Mouse (Mus musculus): ENCODE data around the gene Msh2. TPM values are rescaled to one million over a fixed set of nuclear protein-coding genes. Genes with fewer than 3 reads are reported as not detected.
"Not testable (repeated sequence)": the region's sequence is repeated elsewhere in the genome, so short reads cannot be mapped to it uniquely, and the experiment has no call there.

Msh2 gene
- polyA plus RNA-seq, 1 experiment from 2014 or later: 49.0 TPM

DNA sequence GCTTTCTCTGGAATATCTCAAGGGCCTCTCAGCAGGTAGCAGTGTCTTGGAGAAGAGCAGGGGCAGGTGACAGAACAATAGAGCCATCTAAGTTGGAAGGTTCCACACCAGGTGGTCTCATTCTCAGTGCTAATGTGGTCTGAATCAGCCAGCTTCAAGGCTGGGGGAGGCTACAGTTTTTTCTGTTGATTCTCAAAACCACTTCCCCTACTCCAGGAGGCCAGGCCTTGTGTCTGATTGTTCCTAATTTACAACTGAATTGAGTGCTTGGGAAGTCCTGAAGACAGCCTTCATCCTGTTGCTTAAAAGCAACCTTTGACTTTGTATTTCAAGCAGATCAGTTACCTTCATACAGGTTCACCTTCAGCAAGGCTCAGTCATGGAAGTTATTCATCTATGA, 7.9 kb upstream of the Msh2 start:
- H3K4me2 ChIP-seq: no peak overlapping the region
- H3K9me3 ChIP-seq (replicated peaks): peaks cover 6% of the 10 kb centered on the region; the same call in 1 of the 2 replicates
- no peaks in the 10 kb centered on the region for H3K27me3 ChIP-seq (replicated peaks)
- H3K4me1 ChIP-seq (replicated peaks): no peaks in the 10 kb centered on the region
- H3K27ac ChIP-seq (ENCODE audit: poor library complexity, severe bottlenecking): no peak overlapping the region
- H3K9ac ChIP-seq: no peak overlapping the region
- H3K36me3 ChIP-seq: no peaks in the 10 kb centered on the region
- H3K4me3 ChIP-seq: no peak overlapping the region
- no peak for ATAC-seq (ENCODE audit: insufficient number of reproducible peaks, low FRiP score)

DNA sequence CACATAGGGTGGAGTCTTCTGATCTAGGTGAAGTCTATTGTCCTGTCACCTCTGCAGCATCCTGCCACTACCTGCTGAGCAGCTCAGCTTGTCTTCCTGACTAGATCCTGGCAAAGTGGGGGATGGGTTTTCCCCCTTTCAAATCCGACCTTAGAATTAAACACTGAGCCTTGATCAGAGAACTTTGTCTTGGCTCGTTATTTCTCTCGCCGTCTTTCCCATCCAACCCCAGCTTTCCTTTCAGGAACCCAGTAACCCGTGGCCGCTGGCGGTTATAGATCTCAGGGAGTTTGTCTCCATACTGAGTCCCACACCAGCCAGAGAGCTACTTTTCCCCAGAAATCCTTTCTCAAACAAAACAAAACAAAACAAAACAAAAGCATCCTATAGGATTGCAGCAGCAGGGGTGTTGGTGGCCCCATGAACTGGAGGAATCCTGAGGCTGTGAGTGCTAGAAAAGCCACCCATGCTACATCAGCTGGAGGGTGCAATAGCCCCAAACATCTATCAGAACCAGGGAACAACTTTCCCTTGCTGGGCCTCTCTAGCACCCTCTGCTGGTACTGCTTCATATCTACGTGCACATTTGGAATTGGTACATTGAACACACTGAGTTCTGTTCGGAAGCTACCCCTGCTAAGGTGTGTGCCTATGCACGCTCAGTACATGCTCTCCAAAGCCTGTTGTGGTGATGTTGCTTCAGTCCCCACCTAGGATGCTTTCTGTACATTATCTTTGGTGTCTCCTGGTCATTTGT, 6.9 kb upstream of the Msh2 start:
- no peak overlapping the region for H3K27ac ChIP-seq (ENCODE audit: poor library complexity, severe bottlenecking)
- H3K36me3 ChIP-seq: no peaks in the 10 kb centered on the region
- no peak overlapping the region for H3K4me3 ChIP-seq
- H3K9ac ChIP-seq: no peak overlapping the region
- no peaks in the 10 kb centered on the region for H3K4me1 ChIP-seq (replicated peaks)
- H3K27me3 ChIP-seq (replicated peaks): no peaks in the 10 kb centered on the region
- peaks cover 6% of the 10 kb centered on the region; the same call in 1 of the 2 replicates for H3K9me3 ChIP-seq (replicated peaks)
- no peak overlapping the region for H3K4me2 ChIP-seq
- ATAC-seq (ENCODE audit: insufficient number of reproducible peaks, low FRiP score): no peak
- WGBS: 76% methylated on average over 10 of the region's 10 CpGs

DNA sequence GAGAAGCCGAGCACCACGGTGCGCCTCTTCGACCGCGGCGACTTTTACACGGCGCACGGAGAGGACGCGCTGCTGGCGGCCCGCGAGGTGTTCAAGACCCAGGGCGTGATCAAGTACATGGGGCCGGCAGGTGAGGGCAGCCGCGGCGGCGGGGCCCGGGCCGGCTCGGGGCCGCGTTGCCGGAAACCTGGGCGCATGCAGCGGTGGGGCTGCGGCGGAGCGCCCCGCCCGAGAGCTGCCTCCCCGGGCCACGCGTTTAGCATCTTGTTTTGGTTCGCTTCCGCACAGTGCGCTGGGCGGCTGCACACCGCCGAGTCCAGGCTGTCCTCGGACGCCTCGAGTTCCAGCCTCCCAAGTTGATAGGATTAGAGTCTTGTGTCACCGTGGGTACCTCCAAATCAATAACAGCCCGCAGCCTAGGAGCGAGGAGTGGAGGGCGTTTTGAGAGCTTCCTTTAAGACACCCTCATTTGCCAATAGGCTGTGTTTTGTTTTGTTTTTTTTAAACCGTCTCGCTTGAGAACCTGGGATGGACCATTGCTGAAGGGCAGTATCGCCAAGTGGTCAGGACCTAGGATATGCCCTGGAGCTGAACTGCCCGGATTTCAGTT, 652 bp downstream of the Msh2 start:
- Histone ChIP-seq H3K9me3 (replicated peaks) (0 out of 2 replicates have a peak, but pooled peaks cover 3% of the 10 kb centered on the region), H3K9ac (peak overlapping the region; percentile 82), H3K36me3 (peaks cover 2% of the 10 kb centered on the region; the same call in 1 of the 2 replicates), H3K4me2 (peak overlapping the region; percentile 95), H3K27me3 (replicated peaks) (no peaks in the 10 kb centered on the region), H3K4me3 (peak overlapping the region; percentile 72), H3K27ac (ENCODE audit: poor library complexity, severe bottlenecking) (peak overlapping the region; percentile 61), H3K4me1 (replicated peaks) (peaks cover 3% of the 10 kb centered on the region; the same call in 1 of the 2 replicates)
- under 1% methylated on average over 54 of the region's 54 CpGs for WGBS
- peak; percentile 69 for ATAC-seq (ENCODE audit: insufficient number of reproducible peaks, low FRiP score)

DNA sequence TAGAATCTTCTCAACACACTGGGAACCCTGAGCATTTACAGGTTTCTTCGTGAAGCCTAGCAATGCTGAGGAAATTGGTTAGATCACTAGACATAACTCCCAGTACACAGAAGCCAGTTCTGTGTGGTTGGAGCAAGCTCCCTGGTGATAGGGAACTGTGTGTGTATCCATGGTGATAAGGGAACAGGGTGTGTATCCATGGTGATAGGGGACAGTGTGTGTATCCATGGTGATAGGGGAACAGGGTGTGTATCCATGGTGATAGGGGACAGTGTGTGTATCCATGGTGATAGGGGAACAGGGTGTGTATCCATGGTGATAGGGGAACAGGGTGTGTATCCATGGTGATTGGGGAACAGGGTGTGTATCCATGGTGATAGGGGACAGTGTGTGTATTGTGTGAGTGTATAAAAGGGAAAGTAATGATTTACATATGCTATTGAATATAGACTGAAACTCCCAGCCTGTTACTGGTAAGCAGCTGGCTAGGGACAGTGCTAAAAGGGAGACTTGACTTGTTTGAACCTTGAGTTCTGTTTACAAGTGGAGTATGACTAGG, 4.9 kb downstream of the Msh2 start:
- H3K27ac ChIP-seq (ENCODE audit: poor library complexity, severe bottlenecking); ATAC-seq (ENCODE audit: insufficient number of reproducible peaks, low FRiP score); H3K9ac ChIP-seq; H3K27me3 ChIP-seq (replicated peaks); H3K9me3 ChIP-seq (replicated peaks); H3K4me3 ChIP-seq; H3K4me1 ChIP-seq (replicated peaks); H3K4me2 ChIP-seq: not testable (repeated sequence)
- 91% methylated on average over 1 of the region's 1 CpGs for WGBS
- peaks cover 28% of the 10 kb centered on the region for H3K36me3 ChIP-seq

DNA sequence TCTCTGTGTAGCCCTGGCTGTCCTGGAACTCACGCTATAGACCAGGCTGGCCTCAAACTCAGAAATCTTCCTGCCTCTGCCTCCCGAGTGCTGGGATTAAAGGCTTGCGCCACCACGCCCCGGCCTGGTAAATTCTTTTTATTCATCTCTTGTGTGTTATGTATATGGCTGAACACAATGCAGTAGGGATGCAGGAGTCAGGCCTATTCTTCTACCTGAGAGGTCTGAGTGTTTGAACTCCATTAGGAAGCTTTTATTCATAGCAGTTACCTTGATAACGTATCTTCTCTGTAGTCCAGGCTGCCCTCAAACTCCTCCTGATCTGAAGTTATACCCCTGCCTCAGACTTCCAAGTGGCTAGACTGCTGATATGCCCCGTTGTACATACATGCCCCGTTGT, 5.5 kb downstream of the Msh2 start:
- peaks cover 34% of the 10 kb centered on the region for H3K36me3 ChIP-seq
- H3K4me1 ChIP-seq (replicated peaks): peaks cover 3% of the 10 kb centered on the region; the same call in 1 of the 2 replicates
- no peak overlapping the region for H3K4me2 ChIP-seq
- no peak for ATAC-seq (ENCODE audit: insufficient number of reproducible peaks, low FRiP score)
- H3K27me3 ChIP-seq (replicated peaks): no peaks in the 10 kb centered on the region
- 0 out of 2 replicates have a peak, but pooled peaks cover 3% of the 10 kb centered on the region for H3K9me3 ChIP-seq (replicated peaks)
- no peak overlapping the region for H3K9ac ChIP-seq
- 92% methylated on average over 8 of the region's 8 CpGs for WGBS
- H3K4me3 ChIP-seq: no peak overlapping the region
- no peak overlapping the region for H3K27ac ChIP-seq (ENCODE audit: poor library complexity, severe bottlenecking)

DNA sequence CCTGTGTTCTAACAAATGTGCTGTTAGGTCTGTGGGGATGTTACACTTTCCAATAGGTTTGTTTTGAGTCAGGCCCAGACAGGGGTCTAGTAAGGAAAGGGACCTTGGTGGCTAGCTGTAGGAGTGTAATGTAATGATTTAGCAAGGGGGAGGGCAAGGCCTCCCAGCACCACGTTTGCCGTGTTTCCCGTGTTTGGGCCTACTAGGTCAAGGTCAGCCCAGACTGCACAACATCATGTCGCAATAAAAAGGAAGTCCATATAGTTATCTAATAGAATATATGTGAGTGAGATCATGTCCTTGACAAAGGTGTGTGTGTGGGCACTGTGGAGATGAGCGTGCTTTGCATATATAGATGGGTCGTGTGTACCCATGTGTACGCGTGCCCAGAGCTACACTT, 17.1 kb downstream of the Msh2 start:
- Histone ChIP-seq H3K27me3 (replicated peaks) (no peaks in the 10 kb centered on the region), H3K4me2 (no peak overlapping the region), H3K9ac (no peak overlapping the region), H3K36me3 (peaks cover 62% of the 10 kb centered on the region), H3K9me3 (replicated peaks) (no peaks in the 10 kb centered on the region), H3K4me1 (replicated peaks) (no peaks in the 10 kb centered on the region), H3K4me3 (no peak overlapping the region), H3K27ac (ENCODE audit: poor library complexity, severe bottlenecking) (no peak overlapping the region)
- ATAC-seq (ENCODE audit: insufficient number of reproducible peaks, low FRiP score): no peak
- 93% methylated on average over 8 of the region's 8 CpGs for WGBS

DNA sequence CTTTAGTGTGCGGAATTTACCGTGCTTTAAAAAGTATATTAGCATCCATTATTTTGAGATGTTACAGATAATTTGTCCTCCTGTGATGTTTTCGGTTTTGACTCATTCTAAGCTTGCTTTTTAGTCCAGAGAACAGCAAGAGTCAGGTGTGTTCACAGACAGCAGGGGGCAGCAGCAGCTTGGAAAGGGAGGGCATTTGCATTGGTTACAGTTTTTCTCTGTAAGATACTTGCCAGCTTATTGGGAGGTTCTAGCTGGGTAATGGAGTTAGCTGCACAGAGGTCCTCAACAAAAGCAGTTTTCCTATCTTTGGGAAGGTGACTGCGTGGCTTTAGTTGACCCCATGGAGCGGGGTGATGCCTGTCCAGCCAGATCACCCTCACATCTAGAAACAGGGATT, 19.8 kb downstream of the Msh2 start:
- H3K9me3 ChIP-seq (replicated peaks): no peaks in the 10 kb centered on the region
- peaks cover 56% of the 10 kb centered on the region for H3K36me3 ChIP-seq
- 87% methylated on average over 5 of the region's 5 CpGs for WGBS
- no peak overlapping the region for H3K27ac ChIP-seq (ENCODE audit: poor library complexity, severe bottlenecking)
- no peak overlapping the region for H3K9ac ChIP-seq
- no peaks in the 10 kb centered on the region for H3K27me3 ChIP-seq (replicated peaks)
- no peak overlapping the region for H3K4me2 ChIP-seq
- no peaks in the 10 kb centered on the region for H3K4me1 ChIP-seq (replicated peaks)
- ATAC-seq (ENCODE audit: insufficient number of reproducible peaks, low FRiP score): no peak
- H3K4me3 ChIP-seq: no peak overlapping the region

DNA sequence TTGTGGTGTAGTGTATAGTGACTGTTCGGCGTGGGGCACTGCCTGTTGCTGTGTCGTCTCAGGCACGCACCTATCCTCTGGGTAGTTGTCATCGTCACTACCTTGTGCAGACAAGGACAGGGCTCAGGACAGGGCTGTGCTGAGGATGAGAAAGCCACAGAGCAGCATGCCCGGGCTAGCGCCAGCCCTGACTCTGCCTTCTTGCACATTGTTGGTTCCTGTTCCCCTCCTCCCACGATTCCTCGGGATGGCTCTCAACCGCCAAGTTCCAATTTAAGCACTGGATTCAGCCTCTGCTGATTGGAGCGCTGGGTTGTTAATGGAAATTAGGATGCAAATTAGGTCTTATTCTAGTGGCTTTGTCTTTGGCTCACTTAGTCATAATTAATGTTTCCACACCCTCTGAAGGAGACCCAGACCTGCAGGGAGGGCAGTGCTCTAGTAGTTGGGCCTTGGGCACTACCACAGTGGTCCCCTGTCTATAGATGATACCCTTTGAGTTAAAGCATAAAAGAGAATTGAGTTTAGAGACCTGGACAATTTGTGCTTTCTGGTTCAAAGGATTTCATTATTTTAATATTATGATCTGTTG, 23.8 kb downstream of the Msh2 start:
- Histone ChIP-seq H3K4me1 (replicated peaks) (peaks cover 4% of the 10 kb centered on the region; the same call in 1 of the 2 replicates), H3K36me3 (peaks cover 55% of the 10 kb centered on the region), H3K4me3 (no peak overlapping the region), H3K9me3 (replicated peaks) (no peaks in the 10 kb centered on the region), H3K27me3 (replicated peaks) (no peaks in the 10 kb centered on the region), H3K9ac (no peak overlapping the region), H3K4me2 (no peak overlapping the region), H3K27ac (ENCODE audit: poor library complexity, severe bottlenecking) (no peak overlapping the region)
- 90% methylated on average over 11 of the region's 11 CpGs for WGBS
- ATAC-seq (ENCODE audit: insufficient number of reproducible peaks, low FRiP score): no peak

DNA sequence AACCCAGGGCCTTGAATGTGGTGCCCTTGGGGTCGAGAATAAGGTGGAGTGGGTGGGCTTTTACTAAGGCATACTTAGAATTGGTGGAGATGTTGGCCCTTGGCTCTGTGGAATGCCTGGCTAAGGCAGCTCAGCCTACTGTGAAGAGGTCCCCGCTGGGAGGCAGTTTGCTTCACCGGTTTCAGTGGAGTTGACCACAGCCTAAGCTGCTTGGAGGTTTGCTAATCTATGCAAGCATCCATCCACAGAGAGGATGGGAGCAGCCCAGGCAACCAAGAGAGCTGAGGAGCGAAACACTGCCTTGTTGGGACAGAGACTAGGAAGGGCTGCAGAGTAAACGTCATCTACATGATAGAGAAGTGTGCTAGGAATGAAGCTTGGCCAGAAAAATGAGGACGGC, 24.7 kb downstream of the Msh2 start:
- peaks cover 60% of the 10 kb centered on the region for H3K36me3 ChIP-seq
- no peak overlapping the region for H3K4me3 ChIP-seq
- ATAC-seq (ENCODE audit: insufficient number of reproducible peaks, low FRiP score): no peak
- H3K27ac ChIP-seq (ENCODE audit: poor library complexity, severe bottlenecking): no peak overlapping the region
- H3K27me3 ChIP-seq (replicated peaks): no peaks in the 10 kb centered on the region
- H3K9ac ChIP-seq: no peak overlapping the region
- H3K4me1 ChIP-seq (replicated peaks): peaks cover 4% of the 10 kb centered on the region; the same call in 1 of the 2 replicates
- WGBS: 81% methylated on average over 6 of the region's 6 CpGs
- no peaks in the 10 kb centered on the region for H3K9me3 ChIP-seq (replicated peaks)
- H3K4me2 ChIP-seq: no peak overlapping the region

DNA sequence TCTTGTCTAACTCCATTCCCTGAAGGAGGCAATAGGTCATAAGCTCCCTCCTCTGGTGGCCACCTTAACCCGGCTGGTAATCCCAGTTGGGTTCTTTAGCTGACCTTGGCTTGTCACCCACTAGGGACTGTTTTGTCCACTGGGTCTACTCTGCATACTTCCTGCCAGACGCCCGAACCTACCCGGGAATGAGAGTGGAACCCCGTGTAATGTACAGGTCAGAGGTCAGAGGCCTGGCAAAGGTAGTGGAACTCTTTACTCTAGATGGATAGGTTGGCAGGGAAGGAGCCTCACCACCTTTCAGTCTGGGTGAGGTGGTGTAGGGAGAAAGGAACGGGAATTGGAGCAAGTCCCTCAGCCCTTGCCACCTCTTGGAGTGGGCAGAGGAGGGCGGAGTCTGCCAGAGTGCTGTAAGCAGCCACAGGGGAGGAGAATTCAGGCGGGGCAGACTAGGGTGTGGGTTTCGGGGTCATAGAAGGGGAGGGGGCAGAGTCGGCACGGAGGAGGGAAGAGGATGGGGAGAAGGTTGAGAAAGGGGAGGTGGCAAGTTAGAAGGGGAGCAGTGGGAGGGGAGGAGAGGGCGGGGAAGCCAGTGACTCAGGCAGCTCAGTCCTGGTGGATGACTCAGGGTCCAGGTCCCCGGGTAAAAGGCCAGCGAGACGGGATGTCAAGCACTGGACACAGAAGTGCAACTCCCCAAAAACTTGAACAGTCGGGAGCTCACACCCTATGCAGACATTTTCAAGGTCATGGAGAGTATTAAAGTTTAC, 27.1 kb downstream of the Msh2 start:
- Histone ChIP-seq H3K4me2 (no peak overlapping the region), H3K9me3 (replicated peaks) (no peaks in the 10 kb centered on the region), H3K36me3 (peaks cover 67% of the 10 kb centered on the region), H3K4me3 (no peak overlapping the region), H3K9ac (no peak overlapping the region), H3K27me3 (replicated peaks) (no peaks in the 10 kb centered on the region), H3K27ac (ENCODE audit: poor library complexity, severe bottlenecking) (no peak overlapping the region), H3K4me1 (replicated peaks) (peaks cover 4% of the 10 kb centered on the region; the same call in 1 of the 2 replicates)
- no peak for ATAC-seq (ENCODE audit: insufficient number of reproducible peaks, low FRiP score)
- 79% methylated on average over 16 of the region's 16 CpGs for WGBS
